ENCODE assay signal across 8 mouse cellular contexts in the genomic region with DNA sequence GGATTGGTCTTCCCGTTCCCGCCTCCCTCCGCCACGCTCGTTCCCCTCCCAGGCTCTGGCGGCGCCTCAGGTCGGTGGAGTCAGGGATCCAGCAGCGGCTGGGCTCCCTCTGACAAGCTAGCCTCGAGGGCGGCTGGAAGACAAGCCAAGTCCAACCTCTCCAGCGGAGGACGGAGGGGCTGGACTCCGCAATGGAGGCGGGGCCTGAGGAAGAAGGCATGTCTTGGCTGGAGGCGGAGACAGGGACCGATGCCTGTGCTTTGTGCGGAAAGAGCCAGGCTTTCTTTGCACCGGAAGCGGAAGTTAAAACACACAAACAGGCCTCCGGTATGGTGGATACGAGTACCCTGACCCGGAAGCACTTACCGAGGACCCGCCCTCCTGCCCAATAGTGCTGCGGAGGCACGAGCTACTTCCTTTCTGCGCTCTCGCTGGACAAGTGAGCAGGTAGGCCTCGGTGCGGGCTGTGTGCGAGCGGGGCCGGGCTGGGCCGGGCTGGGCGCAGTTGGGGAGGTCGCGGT. TPM values are rescaled to one million over a fixed set of nuclear protein-coding genes. Genes with fewer than 3 reads are reported as not detected.
A peak's percentile ranks its signal among the peaks of the same experiment; 100 is the strongest.
DNase-seq lines count a peak whose midpoint lies in the region; ATAC-seq lines count a peak whose summit lies in the region.

Gene Rps21, plus strand, starts transcription at position 377 of the 521 bp plus-strand sequence.

- intact Hi-C loops in gastrocnemius, postnatal 14 days (cut with DNase I; ENCODE audit: low total_unique reads), result no loop called here
- intact Hi-C loops in left cerebral cortex, postnatal 10 days (cut with DNase I), result loop anchor here (10.0 kb wide), 1 partner anchor 342 kb away; no protein-coding TSS in a partner anchor

- peak; percentile 99 for DNase-seq in adrenal gland, adult (ENCODE audit: inconsistent age in 2 of 2, low spot score in 1 of 2)
- peak; percentile 100 for DNase-seq in embryo, embryonic 10.5 days (ENCODE audit: low spot score)
- peak; percentile 98 for DNase-seq in gastrocnemius, postnatal 14 days
- peak; percentile 98 for DNase-seq in left cerebral cortex, postnatal 10 days (ENCODE audit: extremely low spot score in 1 of 2, low spot score in 2 of 2)
- DNase-seq in right cerebral cortex, postnatal 25 days, result peak; percentile 96
- peak; percentile 97 to 98 for DNase-seq in urinary bladder, postnatal 4 days (ENCODE audit: low spot score in 2 of 2)

- ATAC-seq in inflammation-experienced regulatory T-cells, adult 6 months, result peak; percentile 95
- ATAC-seq in megakaryocyte-erythroid progenitor cell, adult 5-6 weeks (replicated peaks; ENCODE audit: low FRiP score, low TSS enrichment, poor library complexity, severe bottlenecking), result peak; percentile 91

RNA-seq across cellular contexts. Expression of gene Rps21, which starts in this region (rescaled TPM):
- 100 to 1,000 TPM; 456 to 506 TPM for total RNA-seq in gastrocnemius, postnatal 14 days (2021)
- polyA plus RNA-seq in inflammation-experienced regulatory T-cells, adult 6 months (2017; shearing (Covaris generic)), result 1,000 to 10,000 TPM; 1,053 to 1,596 (median 1,304) TPM
- 100 to 1,000 TPM; 551 to 611 TPM for total RNA-seq in left cerebral cortex, postnatal 10 days (2021)
- 3,693 and 4,041 TPM in 2 replicates for total RNA-seq in megakaryocyte-erythroid progenitor cell, adult 5-6 weeks (2014; fragmentation: Nextera tagmentation)
- 2,831 and 3,324 TPM in 2 replicates for total RNA-seq in megakaryocyte-erythroid progenitor cell, adult 5-6 weeks (2017)

Comparison
In these comparisons a context has a peak if more than half of its experiments do, and no peak if none do; other contexts are left out.
1. Peak in every context shown above with its lines: DNase-seq and ATAC-seq.
2. RNA of gene Rps21 (total RNA-seq): 2,831 to 4,041 TPM in megakaryocyte-erythroid progenitor cell, adult 5-6 weeks; 551 to 611 TPM in left cerebral cortex, postnatal 10 days and 456 to 506 TPM in gastrocnemius, postnatal 14 days; every median in the first group is over 4 times any median in the second.